Comparison of ENCODE assay signal across 14 mouse cellular contexts in the genomic region with DNA sequence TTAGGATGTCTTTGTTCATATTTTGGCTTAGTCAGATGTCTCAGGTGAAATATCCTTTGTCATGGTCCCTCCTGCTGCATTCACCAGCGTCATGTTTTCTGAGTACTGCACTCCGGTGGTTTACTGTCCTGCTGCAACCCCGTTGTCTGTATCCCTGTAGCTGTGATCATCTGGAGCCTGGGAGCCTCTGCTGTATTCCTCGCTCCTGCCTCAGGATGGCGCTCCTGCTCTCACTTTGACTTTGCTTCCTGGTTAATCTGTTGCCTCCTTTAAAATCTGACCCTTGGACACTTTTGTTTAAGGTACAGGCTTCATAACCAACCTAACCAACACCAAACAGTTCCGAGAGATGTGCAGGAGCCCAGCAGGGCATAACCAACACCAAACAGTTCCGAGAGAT.
A peak's percentile ranks its signal among the peaks of the same experiment; 100 is the strongest.
DNase-seq lines count a peak whose midpoint lies in the region; ATAC-seq lines count a peak whose summit lies in the region.
"Had no signal": no experiment of that assay in that cellular context is flagged by ENCODE, and none has a peak within 500 bp of the region (broad histone marks: within the 10 kb centered on the region; RNA-seq: fewer than 3 reads in every experiment).

No protein-coding gene starts in this region.

- no peak for ATAC-seq in hindbrain, embryonic 14.5 days (ENCODE audit: low FRiP score)
- ATAC-seq in hindbrain, embryonic 16.5 days = no peak
- ATAC-seq in midbrain, embryonic 14.5 days (ENCODE audit: low FRiP score, low TSS enrichment) = no peak
- ATAC-seq in midbrain, embryonic 15.5 days (replicated peaks) = no peak
- ATAC-seq: forebrain, embryonic 13.5 days had no signal

- H3K27ac ChIP-seq in hindbrain, embryonic 14.5 days = no peak overlapping the region
- H3K27ac ChIP-seq in hindbrain, embryonic 16.5 days (ENCODE audit: low read depth, low read length) = no peak overlapping the region
- H3K27ac ChIP-seq in midbrain, embryonic 14.5 days (replicated peaks; ENCODE audit: low read depth, low read length) = 0 out of 2 replicates have a peak overlapping the region, but pooled peaks have one; percentile 8
- no peak overlapping the region for H3K27ac ChIP-seq in midbrain, embryonic 15.5 days
- H3K27ac ChIP-seq: embryonic facial prominence, embryonic 13.5 days; forebrain, embryonic 13.5 days; heart, embryonic 10.5 days; limb, embryonic 12.5 days; liver, embryonic 15.5 days had no signal

- 0 out of 2 replicates have a peak, but pooled peaks cover 4% of the 10 kb centered on the region for H3K9me3 ChIP-seq in hindbrain, embryonic 14.5 days (ENCODE audit: control insufficient read depth, low read length)
- H3K9me3 ChIP-seq in hindbrain, embryonic 16.5 days (ENCODE audit: control insufficient read depth, low read length) = no peaks in the 10 kb centered on the region
- no peaks in the 10 kb centered on the region for H3K9me3 ChIP-seq in midbrain, embryonic 14.5 days (ENCODE audit: control insufficient read depth, low read length)
- no peaks in the 10 kb centered on the region for H3K9me3 ChIP-seq in midbrain, embryonic 15.5 days
- H3K9me3 ChIP-seq: embryonic facial prominence, embryonic 13.5 days; forebrain, embryonic 13.5 days; heart, embryonic 10.5 days; limb, embryonic 12.5 days; liver, embryonic 15.5 days had no signal

- no peaks in the 10 kb centered on the region for H3K36me3 ChIP-seq in hindbrain, embryonic 14.5 days (replicated peaks; ENCODE audit: control insufficient read depth, insufficient read depth)
- H3K36me3 ChIP-seq in hindbrain, embryonic 16.5 days (ENCODE audit: control insufficient read depth, insufficient read depth, low read length) = no peaks in the 10 kb centered on the region
- H3K36me3 ChIP-seq in midbrain, embryonic 14.5 days (ENCODE audit: control insufficient read depth, insufficient read depth, low read length) = no peaks in the 10 kb centered on the region
- H3K36me3 ChIP-seq in midbrain, embryonic 15.5 days (replicated peaks) = no peaks in the 10 kb centered on the region
- H3K36me3 ChIP-seq: embryonic facial prominence, embryonic 13.5 days; heart, embryonic 10.5 days; limb, embryonic 12.5 days; liver, embryonic 15.5 days had no signal

- no peak overlapping the region for H3K9ac ChIP-seq in hindbrain, embryonic 14.5 days
- H3K9ac ChIP-seq in hindbrain, embryonic 16.5 days (ENCODE audit: low read depth, low read length) = no peak overlapping the region
- no peak overlapping the region for H3K9ac ChIP-seq in midbrain, embryonic 14.5 days (replicated peaks; ENCODE audit: low read length)
- no peak overlapping the region for H3K9ac ChIP-seq in midbrain, embryonic 15.5 days
- H3K9ac ChIP-seq: embryonic facial prominence, embryonic 13.5 days; forebrain, embryonic 13.5 days; limb, embryonic 12.5 days; liver, embryonic 15.5 days had no signal

- H3K27me3 ChIP-seq in hindbrain, embryonic 14.5 days (ENCODE audit: control insufficient read depth, insufficient read depth, low read length) = no peaks in the 10 kb centered on the region
- no peaks in the 10 kb centered on the region for H3K27me3 ChIP-seq in hindbrain, embryonic 16.5 days (replicated peaks; ENCODE audit: control insufficient read depth, insufficient read depth, low read length)
- H3K27me3 ChIP-seq in midbrain, embryonic 14.5 days (ENCODE audit: control insufficient read depth, insufficient read depth, low read length) = no peaks in the 10 kb centered on the region
- H3K27me3 ChIP-seq in midbrain, embryonic 15.5 days (replicated peaks) = no peaks in the 10 kb centered on the region
- H3K27me3 ChIP-seq: embryonic facial prominence, embryonic 13.5 days; forebrain, embryonic 13.5 days; limb, embryonic 12.5 days; liver, embryonic 15.5 days had no signal

- DNase-seq in hindbrain, embryonic 14.5 days (ENCODE audit: low spot score) = peak; percentile 39
- DNase-seq in midbrain, embryonic 14.5 days = peak; percentile 61
- DNase-seq in embryo, embryonic 10 days (ENCODE audit: low spot score) = peak; percentile 52
- peak; percentile 17 for DNase-seq in mesoderm, embryonic 11.5 days (ENCODE audit: low read depth, low spot score)
- DNase-seq in adipocyte (ENCODE audit: low spot score) = no peak
- no peak for DNase-seq in gastrocnemius, postnatal 25 days
- DNase-seq: lung, postnatal 14 days had no signal

- H3K4me2 ChIP-seq in hindbrain, embryonic 14.5 days (replicated peaks) = no peak overlapping the region
- H3K4me2 ChIP-seq in hindbrain, embryonic 16.5 days (ENCODE audit: low read length) = no peak overlapping the region
- no peak overlapping the region for H3K4me2 ChIP-seq in midbrain, embryonic 14.5 days (ENCODE audit: low read length)
- no peak overlapping the region for H3K4me2 ChIP-seq in midbrain, embryonic 15.5 days
- H3K4me2 ChIP-seq: embryonic facial prominence, embryonic 13.5 days; forebrain, embryonic 13.5 days; limb, embryonic 12.5 days; liver, embryonic 15.5 days had no signal

- H3K4me1 ChIP-seq in hindbrain, embryonic 14.5 days (replicated peaks; ENCODE audit: control insufficient read depth, insufficient read depth, low read length) = no peaks in the 10 kb centered on the region
- H3K4me1 ChIP-seq in hindbrain, embryonic 16.5 days (ENCODE audit: control insufficient read depth, insufficient read depth, low read depth, low read length) = no peaks in the 10 kb centered on the region
- H3K4me1 ChIP-seq in midbrain, embryonic 14.5 days (ENCODE audit: control insufficient read depth, insufficient read depth, low read length) = peaks cover 10% of the 10 kb centered on the region
- peaks cover 9% of the 10 kb centered on the region for H3K4me1 ChIP-seq in midbrain, embryonic 15.5 days
- H3K4me1 ChIP-seq: embryonic facial prominence, embryonic 13.5 days; heart, embryonic 10.5 days; limb, embryonic 12.5 days; liver, embryonic 15.5 days had no signal

- 35% methylated on average over 7 of the region's 7 CpGs for WGBS in hindbrain, embryonic 14.5 days
- 42% methylated on average over 7 of the region's 7 CpGs for WGBS in hindbrain, embryonic 16.5 days
- WGBS in midbrain, embryonic 14.5 days = 30% methylated on average over 7 of the region's 7 CpGs
- 32% methylated on average over 7 of the region's 7 CpGs for WGBS in midbrain, embryonic 15.5 days

- H3K4me3 ChIP-seq in hindbrain, embryonic 14.5 days (replicated peaks; ENCODE audit: low read length) = no peak overlapping the region
- no peak overlapping the region for H3K4me3 ChIP-seq in hindbrain, embryonic 16.5 days (ENCODE audit: low read length)
- H3K4me3 ChIP-seq in midbrain, embryonic 14.5 days (replicated peaks; ENCODE audit: low read depth, low read length) = no peak overlapping the region
- H3K4me3 ChIP-seq in midbrain, embryonic 15.5 days = no peak overlapping the region
- H3K4me3 ChIP-seq: embryonic facial prominence, embryonic 13.5 days; forebrain, embryonic 13.5 days; heart, embryonic 10.5 days; limb, embryonic 12.5 days; liver, embryonic 15.5 days had no signal

Comparison
In these comparisons a context has a peak if more than half of its experiments do, and no peak if none do; other contexts are left out.
1. DNase-seq: peak in hindbrain, embryonic 14.5 days (single experiment), midbrain, embryonic 14.5 days (single experiment), embryo, embryonic 10 days (single experiment) and mesoderm, embryonic 11.5 days (single experiment); none in adipocyte (single experiment) and gastrocnemius, postnatal 25 days (single experiment).